Mouse (Mus musculus) liver, embryonic 14.5 days (tissue): Measurements from ENCODE around the gene Hist1h3g.

Experiments used
- CTCF ChIP-seq: IDR thresholded peaks from 2 replicates; pipeline ENCODE4 v1.5.1; 2016; ENCODE audit warnings: antibody characterized with exemption, low read depth, control low read depth
- EP300 ChIP-seq: IDR thresholded peaks from 2 replicates; pipeline ENCODE4 v1.6.1; 2016; ENCODE audit warnings: antibody characterized with exemption, low read depth

DNA sequence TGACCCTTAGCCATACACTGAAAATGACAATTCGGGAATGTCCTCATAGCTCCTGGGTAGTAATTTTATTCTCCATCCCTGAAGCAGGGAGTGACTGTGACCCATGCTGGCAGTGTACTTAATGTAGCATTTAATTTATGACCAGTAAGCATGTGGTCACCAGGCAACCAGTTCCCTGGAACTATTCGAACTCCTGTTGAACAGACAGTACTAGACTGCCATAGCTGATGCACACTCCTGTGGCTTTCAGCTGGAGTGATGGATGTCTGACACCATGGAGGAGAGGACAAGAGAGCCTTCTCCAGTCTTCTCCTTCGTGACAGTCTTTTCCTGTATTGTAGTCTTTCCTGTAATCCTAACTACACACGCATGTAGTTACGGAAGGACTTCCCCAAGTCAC lies 6.2 kb upstream of the Hist1h3g start:
- TF ChIP-seq CTCF (no peak), EP300 (no peak)
